Mouse (Mus musculus) layer of hippocampus, adult 2 months (tissue): ENCODE results near the gene D6Ertd527e. TPM values are rescaled to one million over a fixed set of nuclear protein-coding genes. Genes with fewer than 3 reads are reported as not detected.
A peak's percentile ranks its signal among the peaks of the same experiment; 100 is the strongest.

Experiments used
- DNase-seq, 2 experiments: peaks; one replicate each; pipeline ENCODE4 v3.0.0; 2022; ENCODE audit warnings: low spot score in 2 of 2
- H3K27ac ChIP-seq: fragments of 200-600 bp; 2 replicates; pipeline ENCODE4 v1.8.1; 2022
- H3K4me3 ChIP-seq: fragments of 200-600 bp; 2 replicates; pipeline ENCODE4 v1.8.1; 2022; ENCODE audit warnings: mild to moderate bottlenecking
- CTCF ChIP-seq: fragments of 200-600 bp; conservative IDR thresholded peaks from 2 replicates; pipeline ENCODE4 v1.8.1; 2022; ENCODE audit warnings: antibody characterized with exemption, mild to moderate bottlenecking, moderate library complexity
- total RNA-seq, 2 experiments: library from RNA; stranded (reverse); gene quantifications; 2 replicates each; pipeline ENCODE4 v1.2.3; 2021

The D6Ertd527e gene
- total RNA-seq, 2 experiments from 2014 or later: not detected

- TF ChIP-seq CTCF: no peak
- peak overlapping the region; percentile 58; the same call in 1 of the 2 replicates for H3K27ac ChIP-seq
Observed at GRCm38 (mm10) chr6:87099261-87099660, 5.3 kb upstream of the D6Ertd527e start.

GRCm38 (mm10) chr6:87099671-87100296, 4.8 kb upstream of the D6Ertd527e start:
- Histone ChIP-seq H3K4me3 (no peak overlapping the region), H3K27ac (peak overlapping the region; percentile 58)
- no peak for TF ChIP-seq CTCF
- DNase-seq: peak in 1 of 2 experiments; percentile 8

More at GRCm38 (mm10) chr6:87099261-87099660, 5.3 kb upstream of the D6Ertd527e start:
- no peak for DNase-seq
- no peak overlapping the region for H3K4me3 ChIP-seq

- Histone ChIP-seq H3K4me3 (no peak overlapping the region), H3K27ac (peak overlapping the region; percentile 58)
- no peak for TF ChIP-seq CTCF
- no peak for DNase-seq
Observed at GRCm38 (mm10) chr6:87100297-87101020, 4.1 kb upstream of the D6Ertd527e start.

GRCm38 (mm10) chr6:87101281-87101954, 3.1 kb upstream of the D6Ertd527e start:
- TF ChIP-seq CTCF: peak; percentile 80
- Histone ChIP-seq H3K27ac (peak overlapping the region; percentile 81), H3K4me3 (peak overlapping the region; percentile 60)
- DNase-seq: peak; percentile 84 to 95

- no peak for TF ChIP-seq CTCF
- H3K4me3 ChIP-seq: no peak overlapping the region
- no peak overlapping the region; the same call in 1 of the 2 replicates for H3K27ac ChIP-seq
- DNase-seq: no peak
Observed at GRCm38 (mm10) chr6:87101955-87102353, 2.6 kb upstream of the D6Ertd527e start.

GRCm38 (mm10) chr6:87102421-87102911, 2.1 kb upstream of the D6Ertd527e start:
- Histone ChIP-seq H3K27ac (no peak overlapping the region), H3K4me3 (no peak overlapping the region)
- no peak for TF ChIP-seq CTCF
- no peak for DNase-seq

GRCm38 (mm10) chr6:87103314-87103713, 1.2 kb upstream of the D6Ertd527e start:
- TF ChIP-seq CTCF: no peak
- H3K27ac ChIP-seq: no peak overlapping the region
- DNase-seq: no peak
- no peak overlapping the region for H3K4me3 ChIP-seq

- Histone ChIP-seq H3K4me3 (no peak overlapping the region), H3K27ac (no peak overlapping the region)
- no peak for DNase-seq
- TF ChIP-seq CTCF: no peak
Observed at GRCm38 (mm10) chr6:87111493-87111892, 6.9 kb downstream of the D6Ertd527e start.

GRCm38 (mm10) chr6:87112125-87112524, 7.6 kb downstream of the D6Ertd527e start:
- DNase-seq: no peak
- H3K27ac ChIP-seq: no peak overlapping the region
- no peak overlapping the region for H3K4me3 ChIP-seq
- no peak for TF ChIP-seq CTCF

GRCm38 (mm10) chr6:87115981-87116380, 11.4 kb downstream of the D6Ertd527e start:
- no peak overlapping the region for H3K4me3 ChIP-seq
- DNase-seq: no peak
- no peak for TF ChIP-seq CTCF
- H3K27ac ChIP-seq: no peak overlapping the region

- DNase-seq: no peak
- TF ChIP-seq CTCF: no peak
- no peak overlapping the region for H3K4me3 ChIP-seq
- no peak overlapping the region for H3K27ac ChIP-seq
Observed at GRCm38 (mm10) chr6:87116596-87116995, 12.1 kb downstream of the D6Ertd527e start.

- TF ChIP-seq CTCF: no peak
Observed at GRCm38 (mm10) chr6:87119066-87119837, 14.7 kb downstream of the D6Ertd527e start.

More at GRCm38 (mm10) chr6:87119066-87119837, 14.7 kb downstream of the D6Ertd527e start:
- H3K27ac ChIP-seq: no peak overlapping the region
- no peak overlapping the region for H3K4me3 ChIP-seq
- DNase-seq: no peak
